Mouse (Mus musculus) urinary bladder, adult 18-20 months (tissue): Measurements from ENCODE around the gene Gdf11.

ENCODE experiments used
- DNase-seq, 2 experiments: peaks; one replicate each; pipeline ENCODE4 v3.0.0; 2022; ENCODE audit warnings: low spot score in 2 of 2, mixed read lengths in 2 of 2

The Gdf11 gene

DNA sequence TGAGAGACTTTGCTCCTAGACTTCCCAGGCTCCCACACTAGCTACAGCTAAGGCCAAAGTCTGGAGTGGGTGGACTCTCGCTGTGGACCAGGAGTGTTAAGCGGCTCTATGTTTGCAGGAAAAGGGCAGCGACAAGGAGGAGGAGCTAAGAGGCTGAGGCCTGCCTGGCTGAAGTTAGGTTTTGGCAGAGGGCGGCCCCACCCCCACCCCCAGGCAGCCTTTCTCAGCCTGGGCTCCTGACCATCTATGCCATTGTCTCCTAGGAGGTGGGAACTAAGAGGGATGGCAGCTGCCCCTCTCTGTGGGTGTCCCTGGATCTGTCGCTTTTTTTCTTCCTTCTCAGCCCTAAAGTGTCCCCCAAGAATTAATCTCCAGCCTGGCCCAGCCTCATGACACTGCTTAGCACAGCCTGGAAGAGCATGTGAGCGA, 27.7 kb upstream of the Gdf11 start:
- DNase-seq = no peak

DNA sequence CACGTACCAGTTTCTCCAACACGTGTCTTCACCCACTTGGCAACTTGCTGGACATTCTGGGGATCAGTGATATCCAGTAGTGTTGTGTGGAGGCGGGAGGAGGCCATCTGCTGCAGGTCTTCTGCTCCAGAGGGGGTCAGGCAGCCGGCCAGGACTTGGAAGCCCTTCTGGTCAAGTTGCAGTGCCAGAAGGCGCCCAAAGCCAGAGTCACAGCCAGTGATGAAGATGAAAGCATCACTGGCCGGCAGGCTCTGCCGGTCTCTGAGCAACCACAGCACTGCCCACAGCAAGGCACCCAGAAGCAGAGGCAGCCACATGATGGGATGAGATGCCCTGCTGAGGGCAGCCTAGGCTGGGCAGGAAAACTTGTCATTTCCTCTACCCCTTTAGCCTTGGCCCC, 26.7 kb upstream of the Gdf11 start:
- DNase-seq = no peak

DNA sequence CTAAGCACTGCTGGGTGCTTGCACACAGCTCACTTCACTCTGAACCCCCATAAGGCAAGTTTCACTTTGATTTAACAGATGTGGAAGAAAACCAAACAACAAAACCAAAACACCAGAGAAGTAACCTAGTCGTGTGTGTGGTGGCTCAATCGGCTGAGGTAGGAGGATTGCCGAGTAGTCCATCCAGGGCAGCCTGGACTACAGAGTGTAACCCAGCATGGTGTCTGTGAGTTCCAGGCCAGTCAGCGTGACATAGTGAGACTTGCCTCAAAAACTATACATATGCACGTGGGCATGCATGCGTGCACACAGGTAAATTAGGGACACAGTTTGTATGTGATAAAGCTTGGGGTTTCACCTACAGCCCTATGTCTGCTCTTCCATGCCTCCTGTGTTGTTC, 25.9 kb upstream of the Gdf11 start:
- no peak for DNase-seq

DNA sequence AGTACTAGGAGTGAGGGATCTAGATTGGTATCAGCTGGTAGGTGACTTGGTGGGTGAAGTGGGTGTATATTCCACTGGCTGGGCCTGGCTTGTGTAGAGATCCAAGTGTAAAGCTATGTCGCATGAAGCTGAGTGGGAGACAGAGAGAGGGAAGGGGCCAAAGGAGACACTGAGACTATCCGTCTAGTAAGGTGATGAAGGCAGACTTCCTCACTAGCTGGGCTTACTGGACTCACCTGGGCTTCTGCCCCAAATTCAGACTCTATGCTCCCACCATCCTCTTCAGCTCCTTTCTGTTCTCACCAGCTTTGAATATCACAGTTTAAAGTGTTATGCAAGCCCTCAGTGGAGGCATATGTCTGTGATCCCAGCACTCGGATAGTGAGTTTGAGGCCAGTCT, 25.1 kb upstream of the Gdf11 start:
- no peak for DNase-seq

DNA sequence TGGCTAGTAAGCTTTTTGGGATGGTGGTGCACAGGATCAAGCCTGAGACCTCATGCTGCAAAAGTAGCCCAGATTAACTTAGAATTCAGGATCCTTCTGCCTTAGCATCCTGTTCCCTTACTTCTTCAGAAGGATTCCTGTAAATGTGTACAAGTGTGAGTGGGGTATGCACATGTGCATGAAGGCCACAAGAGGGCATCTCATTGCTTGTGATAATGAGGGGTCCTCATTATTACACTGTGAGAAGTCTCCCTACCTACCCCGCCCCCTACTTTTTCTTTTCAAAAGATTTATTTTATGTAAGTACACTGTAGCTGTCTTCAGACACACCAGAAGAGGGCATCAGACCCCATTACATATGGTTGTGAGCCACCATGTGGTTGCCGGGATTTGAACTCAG, 24.0 kb upstream of the Gdf11 start:
- DNase-seq = no peak

DNA sequence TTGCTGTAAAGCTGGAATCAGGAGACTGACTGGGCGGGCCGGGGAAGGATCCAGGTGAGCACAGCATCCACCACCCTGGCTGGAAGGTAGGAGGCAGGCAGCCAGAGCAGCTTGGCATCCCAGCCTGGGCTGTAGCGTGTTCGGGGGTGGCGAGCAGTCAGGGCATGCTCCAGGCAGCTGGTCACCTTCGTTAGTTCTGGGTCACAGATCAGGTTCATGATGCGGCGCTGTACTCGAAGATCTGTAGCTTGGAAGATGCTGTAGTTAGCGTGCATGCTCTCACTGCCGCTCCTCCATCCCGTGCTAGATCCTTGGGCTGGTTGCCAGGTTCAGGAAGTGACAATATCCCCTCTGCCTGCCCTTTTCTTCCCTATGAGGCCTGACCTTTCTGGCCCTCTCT, 22.2 kb upstream of the Gdf11 start:
- DNase-seq = no peak

DNA sequence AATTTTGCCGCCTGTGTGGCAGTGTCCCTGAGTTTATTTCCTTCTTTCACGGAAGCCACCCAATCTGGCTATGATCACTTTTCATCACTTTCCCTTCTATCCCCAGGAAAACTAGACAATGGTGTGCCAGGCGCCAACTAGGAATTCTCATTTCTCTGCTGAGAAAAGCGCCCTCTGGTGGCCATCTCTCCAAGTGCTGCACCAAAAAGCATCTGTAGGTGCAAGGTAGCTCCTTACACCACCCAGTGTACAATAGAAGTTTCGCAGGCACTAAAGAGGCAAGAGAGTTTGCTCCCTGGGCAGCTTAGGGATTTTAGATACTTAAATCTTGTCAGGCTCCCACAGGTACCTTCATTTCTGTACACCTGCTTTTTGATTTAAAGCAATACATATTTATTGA, 21.7 kb upstream of the Gdf11 start:
- DNase-seq = peak; percentile 69 to 73

DNA sequence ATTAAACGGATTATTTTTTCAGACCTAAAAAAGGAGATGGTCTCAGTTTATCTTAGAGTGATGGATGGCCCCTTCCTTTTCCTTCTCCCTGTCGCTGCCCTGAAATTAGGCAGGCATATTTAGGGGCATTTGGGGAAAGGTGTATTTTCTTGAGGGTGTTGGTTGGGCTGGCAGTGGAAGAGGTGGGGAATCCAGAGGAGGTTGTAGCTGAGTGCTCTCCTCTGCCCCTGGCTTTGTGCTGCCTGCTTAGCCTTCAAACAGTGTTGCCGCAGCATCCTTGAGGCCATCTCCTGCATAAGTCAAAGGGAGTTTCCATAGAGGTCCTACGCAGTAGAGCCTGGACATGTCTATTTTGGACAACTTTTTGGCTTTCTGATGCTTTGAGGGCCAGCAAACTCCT, 21.3 kb upstream of the Gdf11 start:
- no peak for DNase-seq

DNA sequence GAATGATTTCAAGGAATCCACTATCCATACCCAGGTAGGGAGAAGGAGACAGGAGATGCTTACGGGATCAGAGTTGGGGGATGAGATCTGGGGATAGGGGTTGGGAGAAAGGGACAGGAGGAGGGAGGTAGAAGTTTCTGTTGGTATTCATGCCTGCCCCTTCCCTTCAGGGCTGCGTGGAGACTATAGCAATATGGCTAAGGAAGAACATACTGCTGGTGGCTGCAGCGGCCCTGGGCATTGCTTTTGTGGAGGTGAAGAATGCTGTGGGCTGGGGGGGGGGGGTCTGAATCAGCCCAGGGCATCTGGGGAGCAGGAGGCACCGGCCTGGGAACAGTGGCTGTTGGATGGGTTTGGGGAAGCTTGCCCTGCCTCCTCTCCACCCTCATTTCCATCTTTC, 20.8 kb upstream of the Gdf11 start:
- DNase-seq = no peak

DNA sequence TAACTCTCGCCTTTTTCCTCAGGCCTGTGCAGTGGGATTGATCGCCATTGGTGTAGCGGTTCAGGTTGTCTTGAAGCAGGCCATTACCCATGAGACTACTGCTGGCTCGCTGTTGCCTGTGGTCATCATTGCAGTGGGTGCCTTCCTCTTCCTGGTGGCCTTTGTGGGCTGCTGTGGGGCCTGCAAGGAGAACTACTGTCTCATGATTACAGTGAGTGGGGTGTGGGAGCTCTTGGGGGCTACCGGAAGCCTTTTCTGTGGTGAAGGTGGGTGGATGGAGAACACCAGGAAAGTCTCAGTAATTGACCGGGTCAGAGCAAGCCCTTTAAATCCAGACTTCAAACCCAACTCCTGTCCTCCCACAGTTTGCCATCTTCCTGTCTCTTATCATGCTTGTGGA, 19.9 kb upstream of the Gdf11 start:
- no peak for DNase-seq

DNA sequence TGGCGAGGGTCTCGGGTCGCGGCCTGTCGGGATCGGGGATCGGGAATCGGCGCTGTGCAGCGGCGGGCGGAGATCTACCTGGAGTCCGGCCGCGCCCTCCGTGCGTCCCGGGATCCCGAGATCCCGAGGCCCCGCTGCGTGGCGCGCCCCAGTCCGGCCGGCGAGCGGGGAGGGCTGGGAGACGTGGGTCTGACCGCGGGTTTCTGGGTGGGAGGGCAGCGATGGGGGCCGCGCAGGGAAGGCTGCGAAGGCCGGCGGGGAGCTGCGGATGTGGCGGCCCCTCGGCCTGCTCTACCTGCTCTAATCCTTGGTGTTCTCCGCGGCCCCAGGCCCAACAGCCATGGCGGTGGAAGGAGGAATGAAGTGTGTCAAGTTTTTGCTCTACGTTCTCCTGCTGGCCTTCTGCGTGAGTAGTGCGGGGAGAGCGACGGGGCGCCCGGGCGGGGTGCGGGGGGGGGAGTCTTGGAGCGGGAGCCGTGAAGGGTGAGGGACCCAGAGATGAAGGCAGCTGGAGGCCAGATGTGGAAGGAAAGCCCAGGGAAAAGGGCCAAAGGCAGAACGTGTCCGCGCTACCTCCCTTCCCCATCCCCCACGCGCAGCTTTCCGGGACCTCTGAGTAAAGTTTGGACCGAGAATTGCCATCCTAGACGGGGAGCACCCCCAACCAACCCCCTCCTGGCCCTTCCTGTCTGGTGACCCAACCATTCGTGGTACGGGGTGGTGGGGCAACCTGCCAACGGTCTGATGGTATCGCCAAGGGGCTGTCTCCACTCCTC, 18.7 kb upstream of the Gdf11 start:
- DNase-seq = peak in 1 of 2 experiments; percentile 55

DNA sequence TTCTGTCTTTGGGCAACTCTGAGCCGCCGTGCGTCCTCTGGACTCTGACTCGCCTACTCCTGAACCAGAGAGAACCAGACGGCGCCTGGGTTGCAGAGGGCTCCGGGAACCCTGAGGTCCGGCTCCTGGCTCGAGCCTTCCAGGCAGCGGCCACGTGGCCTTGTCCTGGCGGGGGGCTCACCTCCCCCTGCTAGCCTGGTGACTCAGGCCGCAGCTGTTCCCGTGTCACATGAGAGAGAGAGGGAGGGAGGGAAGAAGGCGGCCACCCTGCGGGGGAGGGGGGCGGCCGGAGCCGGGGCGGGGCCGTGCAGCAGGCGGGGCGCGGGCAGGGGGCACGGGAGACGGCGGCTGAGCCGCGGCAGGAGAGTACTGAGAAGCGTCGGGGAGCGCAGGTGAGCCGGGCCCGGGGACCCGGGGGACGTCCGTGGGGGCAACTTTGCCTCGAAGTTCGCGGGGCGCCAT, 18.1 kb upstream of the Gdf11 start:
- DNase-seq = peak; percentile 77 to 87

DNA sequence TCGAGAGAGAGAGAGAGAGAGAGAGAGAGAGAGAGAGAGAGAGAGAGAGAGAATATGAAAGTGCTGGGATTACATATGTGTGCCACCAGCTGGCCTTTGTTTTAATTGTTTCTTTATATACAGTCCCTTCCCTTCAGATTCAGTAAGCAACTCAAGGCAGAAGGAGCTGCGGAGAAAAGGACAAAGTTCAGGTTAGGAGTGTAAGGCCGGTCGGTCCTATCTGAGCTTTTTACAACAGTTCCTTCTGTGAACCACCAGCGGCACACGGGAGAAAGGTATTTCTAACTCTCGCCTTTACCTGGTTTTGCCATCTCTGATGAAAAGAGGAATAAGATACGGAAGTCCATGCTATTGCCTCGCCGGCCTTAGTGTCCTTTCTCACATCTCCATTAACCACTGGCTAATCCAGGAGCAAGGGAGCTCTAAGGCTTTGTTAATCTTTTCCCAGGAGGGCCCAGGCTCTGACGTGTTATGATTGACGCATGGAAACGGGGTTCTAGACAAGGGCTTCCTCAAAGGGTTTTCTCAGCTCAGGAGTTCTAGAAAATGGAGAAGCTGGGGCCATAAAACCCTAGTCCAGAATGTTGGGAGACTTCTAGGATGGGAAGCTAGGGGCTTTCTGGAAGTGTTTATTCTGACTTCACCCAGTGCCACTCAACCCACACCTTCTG, 17.4 kb upstream of the Gdf11 start:
- no peak for DNase-seq

DNA sequence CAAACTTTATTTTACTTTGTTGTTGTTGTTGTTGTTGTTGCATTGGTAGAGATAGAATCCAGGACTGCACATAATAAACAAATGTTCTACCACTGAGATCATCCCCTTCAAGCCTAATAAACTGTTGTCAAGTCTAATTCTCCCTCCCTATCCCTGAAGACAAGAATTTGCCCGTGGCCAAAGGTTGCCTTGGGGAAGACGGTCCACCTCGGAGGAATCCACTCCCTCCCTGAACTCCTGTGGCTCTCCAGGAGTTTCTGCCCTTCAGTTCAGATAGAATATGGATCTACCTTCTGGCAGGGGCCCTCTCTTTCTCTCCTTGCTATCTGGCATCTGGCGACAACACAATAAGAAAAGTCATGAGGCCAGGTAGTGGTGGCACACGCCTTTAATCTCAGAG, 13.3 kb upstream of the Gdf11 start:
- DNase-seq = no peak

DNA sequence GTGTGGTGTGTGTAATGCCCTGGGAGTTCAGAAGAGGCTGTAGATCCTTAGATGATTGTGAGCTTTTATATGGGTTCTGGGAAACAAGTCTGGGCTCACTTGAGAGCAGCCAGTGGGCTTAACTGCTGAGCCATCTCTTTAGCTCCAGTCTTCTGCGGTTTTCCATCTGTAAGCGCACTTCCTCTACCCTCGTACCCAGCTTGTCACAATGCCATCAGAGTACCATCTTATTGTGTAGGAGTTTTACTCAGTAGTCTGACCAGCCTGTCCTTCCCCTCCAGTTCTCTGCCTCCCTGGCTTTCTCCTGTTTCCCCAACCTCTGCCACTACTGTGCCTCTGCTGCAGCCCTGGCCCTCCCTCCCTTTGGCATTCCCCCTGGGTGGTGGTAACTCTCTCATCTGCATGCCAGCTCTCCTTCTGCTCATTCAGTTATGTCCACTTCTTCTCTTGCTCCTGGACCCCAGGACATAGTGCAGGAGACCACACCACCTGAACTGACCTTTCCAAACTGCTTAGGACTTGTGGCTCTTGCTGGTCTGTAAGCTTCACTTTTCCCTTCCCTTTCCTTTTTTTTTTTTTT, 11.0 kb upstream of the Gdf11 start:
- DNase-seq = no peak

DNA sequence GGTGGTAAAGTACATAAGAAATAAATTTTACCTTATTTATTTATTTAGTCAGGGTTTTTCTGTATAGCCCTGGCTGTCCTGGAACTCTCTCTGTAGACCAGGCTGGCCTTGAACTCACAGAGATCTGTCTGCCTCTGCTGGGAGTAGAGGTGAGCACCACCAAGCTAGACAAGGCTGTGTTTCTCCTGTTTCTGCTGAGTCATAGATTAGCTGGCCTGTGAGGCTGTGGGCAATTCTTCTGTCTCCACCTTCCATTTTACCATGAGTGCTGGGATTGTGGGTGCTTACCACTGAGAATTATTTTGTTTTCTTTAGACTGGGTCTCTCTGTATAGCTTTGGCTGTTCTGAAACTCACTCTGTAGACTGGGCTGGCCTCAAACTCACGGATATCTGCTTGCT, 9.9 kb upstream of the Gdf11 start:
- no peak for DNase-seq

DNA sequence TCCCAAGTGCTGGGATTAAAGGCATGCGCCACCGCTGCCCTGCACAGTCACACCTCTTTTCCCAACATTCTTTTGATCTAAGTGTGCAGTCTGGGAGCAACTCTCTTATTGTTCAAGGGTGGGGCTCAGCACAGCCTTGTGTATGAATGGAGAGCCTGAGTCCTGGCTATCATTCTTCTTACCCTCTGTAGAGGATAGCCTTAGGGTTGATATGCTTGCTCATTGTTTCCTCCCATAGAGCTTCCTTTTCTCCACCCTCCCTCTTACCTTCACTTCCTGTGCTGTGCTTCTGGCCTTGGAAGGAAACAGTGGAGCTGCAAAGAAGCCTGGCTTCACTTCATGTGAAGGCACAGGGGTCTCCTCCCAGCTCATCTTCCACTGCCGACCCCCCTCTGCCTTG, 9.2 kb upstream of the Gdf11 start, which contains the start of gene Cd63:
Cd63 (plus strand) TSS at position 292 of the 400 bp plus-strand sequence.
- no peak for DNase-seq

DNA sequence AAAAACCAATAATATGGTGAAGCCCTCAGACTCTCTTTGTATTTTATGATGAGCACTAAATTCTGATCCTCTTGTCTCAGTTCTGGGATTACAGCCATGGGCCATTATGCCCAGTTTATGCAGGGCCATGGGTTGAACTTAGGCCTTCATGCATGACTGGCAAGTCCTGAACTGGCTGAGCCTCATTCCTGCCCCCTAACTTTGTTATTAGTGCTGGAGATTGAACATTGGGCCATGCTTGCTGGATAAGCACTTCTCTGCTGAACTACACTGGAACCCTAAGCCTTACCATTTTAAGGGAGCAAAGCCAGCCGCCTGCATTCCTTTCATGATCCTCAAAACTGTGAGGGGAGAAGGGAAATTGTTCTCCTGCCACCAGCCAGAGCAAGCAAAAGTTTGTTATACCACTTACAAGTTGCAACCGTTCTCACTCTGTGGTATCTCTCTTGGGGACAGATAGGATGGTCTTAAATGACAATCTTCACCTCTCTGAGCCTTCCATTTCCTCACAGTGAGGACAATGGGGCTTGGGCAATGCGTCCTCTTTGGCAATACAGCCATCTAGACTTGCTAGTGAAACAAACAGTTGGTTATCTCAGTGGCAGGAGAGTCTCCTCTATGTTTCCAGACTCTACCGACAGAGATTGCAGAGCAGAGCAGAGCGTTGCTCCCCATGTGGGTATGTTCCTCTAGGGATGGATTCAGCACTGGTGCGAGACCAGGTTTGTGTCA, 8.4 kb upstream of the Gdf11 start:
- no peak for DNase-seq

DNA sequence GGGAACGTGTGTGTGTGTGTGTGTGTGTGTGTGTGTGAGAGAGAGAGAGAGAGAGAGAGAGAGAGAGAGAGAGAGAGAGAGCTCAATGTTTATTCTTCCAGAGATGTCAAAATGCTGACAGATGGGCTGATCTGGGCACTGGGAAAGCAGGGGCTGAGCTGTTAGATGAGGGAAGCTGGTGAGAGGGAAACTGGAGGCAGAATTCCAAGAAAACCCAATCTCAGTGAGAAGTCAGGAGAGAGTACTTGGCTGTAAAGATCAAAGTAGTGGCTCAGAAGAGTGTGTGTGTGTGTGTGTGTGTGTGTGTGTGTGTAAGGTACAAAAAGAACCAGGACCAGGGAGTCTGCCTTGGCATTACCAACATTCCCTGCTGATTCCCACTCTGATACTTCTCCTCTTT, 6.0 kb upstream of the Gdf11 start:
- DNase-seq = no peak

DNA sequence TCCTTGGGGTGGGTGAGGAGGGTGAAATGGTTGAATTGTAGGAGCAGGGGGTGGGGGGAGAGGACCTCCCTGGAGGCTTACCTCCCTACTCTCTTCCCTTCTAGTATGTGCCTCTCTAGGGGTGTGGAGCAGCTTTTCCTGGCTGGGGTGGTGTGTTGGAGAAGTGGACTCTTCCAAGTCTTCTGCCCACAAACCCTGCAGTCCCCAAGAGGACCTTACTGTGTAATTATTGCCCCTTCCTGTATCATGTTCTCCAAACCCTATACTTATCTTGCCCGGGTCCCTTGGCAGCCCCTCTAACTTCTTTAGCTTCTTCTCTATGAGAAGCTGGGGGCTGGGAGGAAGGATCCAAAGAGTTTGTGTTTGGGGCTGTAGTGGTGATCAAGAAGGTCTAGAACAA, 5.3 kb upstream of the Gdf11 start:
- no peak for DNase-seq

DNA sequence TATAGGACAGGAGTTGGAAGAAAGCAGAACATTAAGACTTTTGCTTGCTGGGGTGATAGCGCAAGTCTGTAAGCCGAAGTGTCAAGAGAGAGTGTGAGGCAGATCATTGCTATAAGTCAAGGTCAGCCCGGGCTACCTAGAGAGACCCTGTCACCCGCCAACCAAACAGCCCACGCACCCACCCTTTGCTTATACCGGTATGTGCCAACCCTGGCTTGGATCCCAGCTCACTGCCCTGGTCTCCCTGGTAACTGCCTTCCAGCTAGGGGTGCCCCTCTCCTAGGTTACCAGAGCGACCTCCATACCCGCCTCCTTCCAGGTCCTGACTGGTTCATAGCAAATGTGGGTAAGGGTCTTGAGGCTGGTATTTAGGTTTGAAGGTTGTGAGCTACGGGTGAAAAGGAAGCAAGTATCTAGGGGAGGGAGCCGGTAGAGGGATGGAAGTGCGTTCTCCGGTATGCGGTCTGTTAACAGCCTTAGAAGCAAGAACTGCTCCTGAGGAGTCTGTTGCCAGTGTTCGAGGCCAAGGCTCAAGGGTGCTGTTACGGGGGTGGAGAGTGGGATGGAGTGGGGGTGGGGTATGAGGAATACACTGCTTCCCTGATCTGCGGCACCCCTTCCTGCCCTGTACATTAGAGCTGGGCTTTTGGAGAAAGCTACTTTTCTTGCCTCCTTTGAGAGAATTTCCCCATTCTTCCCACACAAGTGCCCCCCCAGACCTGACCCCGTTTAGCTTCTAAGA, 4.6 kb upstream of the Gdf11 start:
- DNase-seq = no peak

DNA sequence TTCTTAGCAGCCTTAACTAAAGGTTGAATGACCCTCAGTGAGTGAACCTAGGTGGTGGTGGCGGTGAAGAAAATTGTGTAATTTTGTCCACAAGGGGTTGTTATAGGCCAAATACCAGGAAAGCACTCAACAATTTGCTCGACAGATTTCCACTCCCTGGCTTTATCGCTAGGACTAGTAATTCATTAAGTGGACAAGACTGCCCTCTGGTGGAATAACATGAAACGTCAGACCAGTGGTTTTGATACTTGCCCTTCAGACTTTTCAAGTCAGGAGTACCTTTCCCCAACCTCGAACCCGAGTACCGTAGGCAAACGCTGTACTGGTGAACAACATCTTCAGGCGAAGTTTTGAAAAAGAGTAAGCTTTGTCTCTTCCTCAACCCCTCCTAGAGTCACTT, 3.9 kb upstream of the Gdf11 start:
- DNase-seq = peak in 1 of 2 experiments; percentile 48
